Mouse (Mus musculus) layer of hippocampus, adult 11-12 months (tissue): ENCODE data around the gene Ebi3.
"Not testable (repeated sequence)": the region's sequence is repeated elsewhere in the genome, so short reads cannot be mapped to it uniquely, and the experiment has no call there.

Source experiments
- DNase-seq: peaks from one replicate; pipeline ENCODE4 v3.0.0; 2022; ENCODE audit warnings: low spot score

The Ebi3 gene

GRCm38 (mm10) chr17:55952447-55953027, at the start of gene Ebi3:
Ebi3 (plus strand) TSS chr17:55952640.
- DNase-seq, result no peak

GRCm38 (mm10) chr17:55903087-55903486, 49.4 kb upstream of the Ebi3 start:
- DNase-seq, result no peak

DNA sequence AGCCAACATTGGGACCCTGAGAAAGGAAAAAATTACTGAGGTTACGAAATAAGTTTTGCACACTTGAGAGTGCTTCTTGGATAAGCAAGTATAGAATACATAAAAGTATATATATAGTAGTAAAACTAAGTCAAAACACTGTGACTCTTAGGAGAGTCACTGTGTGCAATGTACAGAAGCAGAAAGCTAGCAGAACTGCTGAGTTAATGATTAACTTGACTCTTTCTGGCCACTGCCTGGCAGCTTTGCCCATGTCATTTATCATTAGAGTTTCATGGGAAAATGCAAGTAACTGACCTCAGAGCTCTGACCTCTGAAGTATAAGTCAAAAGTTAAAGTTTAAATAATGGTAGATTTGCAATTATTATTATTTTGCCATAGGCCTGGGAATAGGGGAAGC, 48.8 kb upstream of the Ebi3 start:
- no peak for DNase-seq

DNA sequence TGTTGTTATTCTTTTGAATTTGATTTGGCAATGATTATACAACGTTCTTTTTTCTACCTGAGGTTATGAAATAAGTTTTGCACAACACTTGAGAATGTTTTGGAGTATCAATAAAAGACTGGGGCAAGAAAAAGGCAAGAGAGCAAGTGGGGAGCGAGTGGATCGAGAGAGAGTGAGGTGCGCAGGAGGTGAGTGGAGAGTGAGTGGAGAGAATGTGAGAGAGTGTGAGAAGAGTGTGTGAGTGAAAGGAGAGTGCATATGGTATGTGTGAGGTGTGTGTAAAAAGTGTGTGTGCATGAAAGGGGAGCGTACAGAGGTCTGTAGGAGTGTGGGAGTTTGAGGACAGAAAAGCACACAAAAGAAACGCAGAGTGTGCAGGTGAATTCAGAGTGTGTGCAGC, 48.3 kb upstream of the Ebi3 start:
- no peak for DNase-seq

GRCm38 (mm10) chr17:55906669-55907068, 45.8 kb upstream of the Ebi3 start:
- no peak for DNase-seq

DNA sequence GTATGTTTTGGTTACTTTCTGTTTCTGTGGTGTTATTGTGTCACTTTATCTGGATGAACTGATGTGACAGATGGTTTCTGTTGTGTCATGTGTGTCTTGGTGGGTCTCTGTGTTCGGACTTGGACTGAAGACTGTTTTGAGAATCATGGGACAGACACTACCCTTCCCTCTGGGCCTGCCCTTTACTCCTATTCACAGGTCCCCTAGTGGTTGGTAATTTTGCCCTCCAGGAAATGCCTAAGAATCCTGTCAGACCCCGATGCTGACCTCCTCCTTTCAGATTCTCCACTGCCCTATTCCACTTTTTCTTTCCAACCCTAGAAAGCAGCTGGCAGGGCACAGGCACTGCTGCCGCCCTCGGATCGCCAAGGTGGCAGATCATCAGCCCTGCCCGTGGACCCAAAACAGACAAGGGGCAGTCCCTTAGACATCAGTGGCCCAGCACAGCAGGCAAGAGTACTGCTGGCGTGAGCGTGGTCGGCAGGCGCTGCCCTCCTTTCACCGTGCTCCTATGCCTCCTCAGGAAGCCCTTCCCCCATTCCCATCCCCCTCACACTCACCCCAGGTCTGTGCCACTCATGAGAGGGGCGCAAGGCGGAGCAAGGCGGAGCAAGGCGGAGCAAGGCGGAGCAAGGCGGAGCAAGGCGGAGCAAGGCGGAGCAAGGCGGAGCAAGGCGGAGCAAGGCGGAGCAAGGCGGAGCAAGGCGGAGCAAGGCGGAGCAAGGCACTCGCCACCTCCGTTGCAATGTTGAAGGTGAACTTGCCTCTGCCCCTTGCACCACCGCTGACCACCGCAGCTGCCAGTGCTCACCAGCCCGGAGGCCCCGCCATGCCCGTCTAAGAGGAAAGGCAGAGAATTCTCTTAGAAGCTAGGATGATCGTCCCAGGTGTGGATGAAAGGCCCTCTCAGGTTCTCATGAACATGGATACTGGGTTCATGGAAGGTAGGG, 20.6 kb upstream of the Ebi3 start:
- peak; percentile 54 for DNase-seq

- DNase-seq, result no peak
Observed at GRCm38 (mm10) chr17:55932635-55933034, 19.8 kb upstream of the Ebi3 start.

DNA sequence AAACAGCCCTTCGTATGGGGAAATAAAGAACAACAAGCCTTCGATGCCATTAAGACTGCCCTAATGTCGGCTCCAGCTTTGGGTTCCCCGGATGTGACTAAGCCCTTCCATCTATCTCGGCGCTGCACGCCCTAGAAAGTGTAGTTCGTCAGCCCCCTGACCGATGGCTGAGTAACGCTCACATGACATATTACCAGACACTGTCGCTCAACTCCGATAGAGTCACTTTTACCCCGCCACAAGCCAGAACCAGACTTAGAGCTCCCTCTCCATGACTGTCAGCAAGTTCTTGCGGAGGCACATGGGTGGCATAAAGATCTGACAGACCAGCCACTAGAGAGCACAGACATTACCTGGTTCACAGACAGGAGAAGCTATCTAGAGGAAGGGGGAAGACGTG, 19.2 kb upstream of the Ebi3 start:
- no peak for DNase-seq

GRCm38 (mm10) chr17:55944387-55944865, 8.0 kb upstream of the Ebi3 start:
- DNase-seq, result not testable (repeated sequence)

DNA sequence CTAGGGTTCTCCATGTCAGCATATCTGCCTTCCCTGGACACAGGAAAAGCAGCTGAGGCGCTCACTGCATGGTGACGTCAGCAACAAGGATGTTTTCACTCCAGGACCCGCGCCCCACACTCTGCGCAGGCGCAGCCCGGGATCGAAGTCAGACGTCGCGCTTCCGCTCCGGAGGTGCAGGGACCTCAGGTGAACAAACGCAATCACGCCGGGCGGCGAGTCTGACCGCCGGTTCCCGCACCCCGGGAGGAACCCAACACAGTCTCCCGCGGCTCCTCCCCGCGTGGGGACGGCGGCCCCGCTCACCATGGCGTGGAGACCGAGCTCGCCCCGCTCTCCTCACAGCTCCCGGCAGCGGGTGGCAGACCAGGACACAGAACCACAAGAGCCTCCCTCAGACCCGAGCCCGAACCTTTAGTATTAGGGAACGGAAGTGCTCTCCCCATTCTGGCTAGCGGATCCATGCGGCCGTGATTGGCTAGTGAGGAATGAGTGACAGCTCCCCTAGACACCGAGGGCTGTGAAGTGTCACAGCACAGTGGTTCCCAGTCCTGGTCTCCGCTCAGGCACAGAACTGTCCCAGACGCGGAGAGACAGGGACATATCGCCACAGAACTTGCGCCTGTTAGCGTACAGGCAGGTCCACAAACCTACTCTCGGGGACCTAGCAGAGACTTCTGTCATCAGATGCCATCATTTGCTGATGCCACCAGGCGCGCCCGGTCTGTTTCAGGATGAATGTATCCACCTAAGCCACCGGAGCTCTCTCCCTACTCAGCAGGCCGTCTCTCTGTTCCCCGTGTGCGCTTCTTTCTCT, 7.4 kb upstream of the Ebi3 start:
- DNase-seq, result peak; percentile 96

DNA sequence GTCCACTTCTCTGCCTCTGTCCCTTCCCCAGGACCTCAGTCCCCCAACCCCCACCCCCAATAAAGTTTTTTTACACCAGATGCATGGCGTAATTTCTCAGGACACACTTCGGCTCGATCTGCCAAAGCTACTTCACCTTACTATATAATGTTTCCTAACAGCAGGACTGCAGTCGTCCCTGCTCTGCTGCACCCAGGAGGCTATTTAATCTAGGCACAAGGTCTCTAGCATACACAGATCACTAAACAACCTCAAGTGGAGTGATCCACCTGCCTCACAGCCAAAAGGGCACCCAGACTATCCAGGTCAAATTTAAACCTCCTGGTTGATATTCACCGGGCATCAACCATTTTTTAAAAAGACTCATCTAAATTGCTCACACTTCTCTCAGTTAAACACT, 6.7 kb upstream of the Ebi3 start:
- no peak for DNase-seq

- DNase-seq, result no peak
Observed at GRCm38 (mm10) chr17:55948647-55949046, 3.8 kb upstream of the Ebi3 start.

DNA sequence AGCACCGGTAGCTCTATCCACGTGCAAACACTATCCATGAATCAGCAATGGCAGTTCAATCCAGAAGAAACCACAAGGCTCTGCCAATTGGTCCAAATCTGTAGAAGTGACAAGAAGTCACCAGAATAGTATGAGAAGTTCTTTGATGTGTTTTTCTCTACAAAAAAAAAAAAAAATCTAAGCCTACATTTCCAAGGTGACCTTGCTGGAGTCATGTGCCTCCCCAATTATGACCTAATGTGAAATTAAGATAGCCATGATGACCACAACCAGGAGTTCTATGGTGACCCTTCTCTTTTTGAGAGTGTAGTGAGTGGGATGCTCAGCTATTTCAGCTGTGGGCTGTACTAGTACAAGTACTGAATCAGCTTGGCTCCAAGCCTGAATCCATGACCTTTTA, 3.0 kb upstream of the Ebi3 start, which contains the start of gene Zfp119b:
Zfp119b (minus strand) TSS at position 101 of the 400 bp plus-strand sequence.
- DNase-seq, result no peak

- DNase-seq, result peak; percentile 2
Observed at GRCm38 (mm10) chr17:55950601-55951000, 1.8 kb upstream of the Ebi3 start.

GRCm38 (mm10) chr17:55952041-55952440, 399 bp upstream of the Ebi3 start:
- peak; percentile 3 for DNase-seq

DNA sequence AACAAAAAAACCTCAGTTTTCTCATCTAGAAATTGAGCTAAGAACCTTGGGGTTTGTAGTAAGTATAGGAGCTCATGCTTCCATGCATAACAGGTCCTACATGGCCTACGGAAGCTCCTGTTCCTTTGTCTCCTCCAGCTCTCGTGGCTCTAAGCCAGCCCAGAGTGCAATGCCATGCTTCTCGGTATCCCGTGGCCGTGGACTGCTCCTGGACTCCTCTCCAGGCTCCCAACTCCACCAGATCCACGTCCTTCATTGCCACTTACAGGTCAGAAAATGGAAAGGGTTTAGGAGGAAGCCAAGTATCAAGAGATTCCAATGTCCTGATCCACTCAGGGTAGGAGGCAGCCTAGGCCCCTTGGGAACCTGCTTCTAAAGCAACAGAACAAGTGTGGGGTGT, 1.3 kb downstream of the Ebi3 start:
- DNase-seq, result no peak

- DNase-seq, result no peak
Observed at GRCm38 (mm10) chr17:55954229-55954628, 1.8 kb downstream of the Ebi3 start.

GRCm38 (mm10) chr17:55956129-55956528, 3.7 kb downstream of the Ebi3 start:
- DNase-seq, result peak; percentile 74

DNA sequence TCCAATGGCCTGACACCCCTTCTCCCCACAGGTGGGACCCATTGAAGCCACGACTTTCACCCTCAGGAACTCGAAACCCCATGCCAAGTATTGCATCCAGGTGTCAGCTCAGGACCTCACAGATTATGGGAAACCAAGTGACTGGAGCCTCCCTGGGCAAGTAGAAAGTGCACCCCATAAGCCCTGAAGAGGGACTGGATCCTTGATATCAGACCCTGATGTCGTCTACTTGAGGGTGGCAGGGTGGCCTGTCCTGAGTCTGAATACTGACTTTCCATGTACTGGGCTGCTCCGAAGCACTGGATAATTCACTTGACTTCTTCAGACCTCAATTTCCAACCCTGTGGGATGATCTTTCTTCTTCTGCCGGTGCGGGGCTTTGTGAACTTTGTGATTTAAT, 4.2 kb downstream of the Ebi3 start:
- no peak for DNase-seq

DNA sequence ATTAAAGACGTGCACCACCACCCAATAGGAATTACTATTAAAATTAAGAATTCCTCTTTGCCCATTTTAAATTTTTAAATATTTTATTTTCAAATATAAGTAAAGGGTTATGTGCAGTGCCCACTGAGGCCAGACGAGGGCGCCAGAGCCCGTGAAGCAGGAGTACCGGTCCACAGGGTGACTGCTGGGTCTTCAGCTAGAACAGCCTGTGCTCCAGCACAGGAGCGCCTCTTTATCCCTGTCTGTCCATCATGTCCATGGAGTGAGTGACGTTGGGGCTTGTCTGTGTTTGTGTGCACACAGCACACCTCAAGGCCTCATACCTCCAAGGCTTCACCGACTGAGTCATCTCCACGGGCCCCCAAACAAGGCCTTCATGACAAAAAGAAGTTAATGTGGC, 4.7 kb downstream of the Ebi3 start:
- peak; percentile 80 for DNase-seq

- DNase-seq, result no peak
Observed at GRCm38 (mm10) chr17:55957726-55958583, 5.5 kb downstream of the Ebi3 start.

GRCm38 (mm10) chr17:55958584-55958886, 6.1 kb downstream of the Ebi3 start:
- DNase-seq, result no peak
